Mouse (Mus musculus): ENCODE data around the gene Cdkn2a.

Cdkn2a gene

DNA sequence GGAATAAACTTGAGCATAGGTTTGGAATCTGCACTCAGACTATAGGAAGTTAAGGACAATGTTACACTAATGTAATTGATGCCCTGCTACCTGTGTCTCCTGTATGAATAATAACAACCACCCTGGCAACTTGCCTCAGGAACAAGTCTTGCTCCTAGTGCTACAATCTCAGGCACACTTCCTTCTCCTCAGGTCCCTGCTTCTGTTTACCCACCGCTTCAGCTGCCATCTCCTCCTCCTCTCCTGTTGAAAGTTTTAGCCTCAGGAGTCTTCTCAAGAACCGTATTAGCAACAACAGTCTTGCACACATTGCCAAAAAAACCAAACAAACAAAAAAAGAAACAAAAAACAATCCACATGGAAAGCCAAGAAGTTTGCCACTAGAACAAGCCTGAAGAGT, 14.8 kb downstream of the Cdkn2a start:
- in situ Hi-C loops (cut with MboI, MseI), result loop anchor here (25.0 kb wide), 2 partner anchors 417 to 1292 kb away; partner anchors contain the start of gene Ifna1

DNA sequence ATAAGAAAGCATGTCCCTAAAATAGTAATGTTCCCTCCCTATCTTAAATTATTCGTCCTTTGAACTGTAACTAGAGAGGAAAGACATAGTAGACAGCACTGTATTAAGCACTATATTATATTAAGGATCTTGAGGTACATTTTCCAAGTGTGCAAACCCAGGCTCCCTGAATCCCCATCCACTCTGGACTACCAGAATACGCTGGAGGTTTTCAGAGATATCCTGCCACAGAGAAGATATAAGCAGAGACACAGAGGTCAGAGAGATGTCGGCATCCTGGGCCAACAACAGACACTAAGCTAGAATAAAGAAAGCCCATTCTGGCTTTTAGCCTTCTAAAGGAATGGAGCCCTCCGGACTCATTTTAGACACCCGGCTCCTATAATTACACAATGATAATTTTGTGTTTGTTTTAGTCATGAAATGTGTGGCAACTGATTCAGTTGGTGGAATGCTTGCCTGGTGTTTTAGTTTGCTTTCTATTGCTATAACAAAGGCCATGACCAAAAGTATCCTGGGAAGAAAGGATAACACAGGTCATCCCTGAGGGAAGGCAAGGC, 17.0 kb downstream of the Cdkn2a start:
- in situ Hi-C loops (cut with MboI, MseI), result loop anchor here (25.0 kb wide), 2 partner anchors 415 to 1290 kb away; partner anchors contain the start of gene Ifna1

DNA sequence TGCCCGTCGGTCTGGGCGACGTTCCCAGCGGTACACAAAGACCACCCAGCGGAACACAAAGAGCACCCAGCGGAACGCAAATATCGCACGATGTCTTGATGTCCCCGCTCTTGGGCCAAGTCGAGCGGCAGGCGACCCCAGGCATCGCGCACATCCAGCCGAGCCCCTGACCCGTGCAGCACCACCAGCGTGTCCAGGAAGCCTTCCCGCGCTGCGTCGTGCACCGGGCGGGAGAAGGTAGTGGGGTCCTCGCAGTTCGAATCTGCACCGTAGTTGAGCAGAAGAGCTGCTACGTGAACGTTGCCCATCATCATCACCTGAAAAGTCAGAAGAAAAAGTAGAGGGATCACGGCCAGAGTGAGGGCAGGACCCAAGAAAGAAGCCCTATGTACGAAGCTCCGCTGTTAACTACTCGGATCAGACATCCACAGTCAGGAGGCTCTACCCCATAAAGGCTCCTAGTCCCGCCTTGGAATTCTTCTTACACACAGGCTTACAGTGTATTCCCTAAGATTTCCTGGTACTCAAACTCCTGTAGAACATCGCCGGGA, 17.7 kb downstream of the Cdkn2a start:
- in situ Hi-C loops (cut with MboI, MseI), result loop anchor here (25.0 kb wide), 2 partner anchors 414 to 1289 kb away; partner anchors contain the start of gene Ifna1

DNA sequence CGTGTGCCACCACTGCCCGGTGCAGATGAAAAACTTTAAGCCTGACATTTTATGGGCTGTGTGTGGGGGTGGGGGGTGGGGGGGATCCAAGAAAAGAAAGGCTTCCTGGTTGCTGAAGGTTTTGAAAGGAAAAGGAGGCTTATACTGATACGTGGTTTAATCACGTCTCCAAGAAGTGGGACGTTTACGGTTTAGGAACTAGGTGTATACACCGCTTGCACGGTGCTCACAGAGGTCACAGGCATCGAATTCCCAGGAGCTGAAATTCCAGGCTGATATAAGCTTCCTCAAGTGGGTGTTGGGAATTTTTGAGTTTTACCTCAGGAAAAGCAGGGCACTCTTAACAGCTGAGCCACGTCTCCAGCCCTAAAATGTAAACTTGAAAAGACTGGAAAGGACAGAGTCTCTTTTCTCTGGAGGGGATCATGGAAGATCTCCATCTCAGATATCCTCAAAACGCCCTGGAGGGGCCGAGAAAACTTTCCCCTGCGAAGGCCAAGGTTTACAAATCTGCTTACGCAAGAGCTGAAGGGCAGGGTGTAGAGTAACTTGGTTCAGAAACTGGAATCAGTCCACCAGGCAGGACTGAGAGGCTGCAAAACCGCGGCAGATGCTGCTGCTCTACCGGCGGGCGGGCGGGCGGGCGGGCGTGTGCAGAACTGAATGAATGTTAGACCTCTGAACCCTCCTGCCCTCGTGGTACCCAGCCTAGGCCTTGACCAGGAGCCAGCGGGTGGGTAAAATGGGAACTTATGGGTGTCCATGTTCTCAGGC, 18.5 kb downstream of the Cdkn2a start:
- in situ Hi-C loops (cut with MboI, MseI), result loop anchor here (25.0 kb wide), 2 partner anchors 414 to 1289 kb away; partner anchors contain the start of gene Ifna1

DNA sequence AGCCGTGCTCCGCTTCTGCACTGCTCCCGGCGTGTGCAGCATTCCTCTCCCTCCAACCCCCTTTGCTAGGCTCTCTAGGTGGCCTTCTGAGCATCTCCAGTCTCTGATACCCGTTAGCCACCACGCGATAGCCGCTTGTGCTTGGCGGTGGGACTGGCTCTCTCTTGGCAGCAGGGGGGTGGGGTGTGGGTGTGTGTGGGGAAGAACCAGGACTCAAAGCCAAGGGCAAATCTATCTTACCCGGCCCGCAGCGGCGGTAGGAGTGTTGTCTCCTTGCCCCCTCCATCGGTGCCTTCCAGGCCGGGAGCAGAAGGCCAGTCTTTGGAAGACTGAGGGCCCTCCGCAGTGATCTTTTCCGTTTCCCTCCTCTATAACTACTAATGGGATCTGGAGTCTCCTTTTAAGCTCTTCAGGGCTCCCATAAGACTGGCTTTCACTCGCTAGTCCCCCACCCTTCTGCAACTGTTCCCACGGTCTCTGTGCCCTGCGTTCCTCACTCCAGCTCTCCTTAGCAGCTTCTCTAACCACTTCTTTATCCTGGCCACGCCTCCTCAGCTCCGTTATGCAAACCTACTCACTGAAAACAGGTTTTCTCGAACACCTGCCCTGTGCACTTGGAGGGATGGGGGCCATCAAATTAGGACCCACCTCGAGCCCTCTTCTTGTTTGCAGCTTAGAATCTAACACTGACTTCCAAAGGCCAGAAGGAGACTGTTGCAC, 19.5 kb downstream of the Cdkn2a start:
- in situ Hi-C loops (cut with MboI, MseI), result loop anchor here (25.0 kb wide), 3 partner anchors 412 to 1288 kb away; partner anchors contain the start of genes Dmrta1 and Ifna1

DNA sequence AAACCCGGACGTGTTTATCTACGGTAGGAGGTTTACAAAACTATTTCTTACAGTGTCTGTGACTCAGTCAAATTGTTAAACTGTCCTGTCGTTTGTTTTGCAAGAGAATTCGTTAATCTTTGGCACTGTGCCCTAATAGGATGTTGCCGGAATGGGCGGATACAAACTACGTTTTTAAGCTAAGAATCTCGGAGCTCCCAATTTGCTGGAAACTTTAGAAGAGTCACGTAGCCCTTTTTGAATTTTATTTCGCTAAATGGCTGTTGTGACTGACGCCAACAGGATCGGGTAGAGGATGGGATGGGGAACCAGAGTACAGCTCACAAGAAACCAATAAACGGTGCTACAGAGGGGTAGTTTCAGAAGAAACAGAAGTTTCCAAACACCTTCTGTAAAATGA, 20.4 kb downstream of the Cdkn2a start:
- in situ Hi-C loops (cut with MboI, MseI), result loop anchor here (25.0 kb wide), 1 partner anchor 413 kb away; the partner anchor contains the start of gene Dmrta1

DNA sequence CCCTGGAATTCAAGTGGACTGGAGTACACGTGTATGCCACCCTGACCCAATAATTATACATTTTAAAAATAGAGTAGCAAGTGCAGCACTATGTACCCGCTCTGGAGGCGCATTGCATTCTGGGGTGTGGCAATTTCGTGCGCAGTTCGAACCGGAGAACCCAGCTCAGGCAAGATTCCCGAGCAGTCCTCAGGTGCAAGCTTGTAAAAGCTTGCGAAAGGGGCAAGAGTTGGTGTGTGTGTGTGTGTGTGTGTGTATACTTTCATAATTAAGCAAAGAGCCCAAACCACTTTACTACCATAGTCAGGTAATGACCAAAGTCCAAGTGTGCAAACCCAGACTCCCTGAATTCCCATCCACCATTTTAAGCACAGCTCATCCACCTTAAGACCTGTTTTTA, 20.9 kb downstream of the Cdkn2a start:
- in situ Hi-C loops (cut with MboI, MseI), result loop anchor here (25.0 kb wide), 1 partner anchor 414 kb away; the partner anchor contains the start of gene Dmrta1

DNA sequence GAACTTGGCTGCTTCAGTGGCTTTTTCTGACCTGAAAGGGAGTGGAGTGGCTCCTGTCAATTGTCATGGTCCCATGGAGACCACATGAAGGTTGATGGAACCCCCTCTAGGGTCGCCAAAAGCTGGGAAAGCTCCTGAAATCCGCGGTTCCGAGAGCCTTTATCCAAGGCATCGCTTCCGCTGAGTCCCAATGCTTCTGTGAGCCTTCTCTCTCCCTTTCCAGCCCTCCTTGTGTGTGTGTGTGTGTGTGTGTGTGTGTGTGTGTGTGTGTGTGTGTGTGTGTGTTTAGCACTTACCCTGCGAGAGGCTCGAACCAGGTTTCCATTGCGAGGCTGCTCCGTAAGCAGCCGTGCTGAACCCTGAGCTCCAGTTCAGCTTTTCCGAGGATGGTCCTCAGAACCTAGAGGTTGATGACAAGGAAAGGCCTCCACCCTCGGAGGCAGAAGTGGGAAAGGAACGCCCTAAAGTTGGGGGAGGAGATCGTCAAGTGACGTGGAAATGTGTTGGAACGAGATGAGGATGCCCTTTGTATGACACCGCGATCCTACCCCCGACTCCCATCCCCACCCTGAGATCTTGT, 21.4 kb downstream of the Cdkn2a start:
- in situ Hi-C loops (cut with MboI, MseI), result loop anchor here (25.0 kb wide), 1 partner anchor 414 kb away; the partner anchor contains the start of gene Dmrta1

DNA sequence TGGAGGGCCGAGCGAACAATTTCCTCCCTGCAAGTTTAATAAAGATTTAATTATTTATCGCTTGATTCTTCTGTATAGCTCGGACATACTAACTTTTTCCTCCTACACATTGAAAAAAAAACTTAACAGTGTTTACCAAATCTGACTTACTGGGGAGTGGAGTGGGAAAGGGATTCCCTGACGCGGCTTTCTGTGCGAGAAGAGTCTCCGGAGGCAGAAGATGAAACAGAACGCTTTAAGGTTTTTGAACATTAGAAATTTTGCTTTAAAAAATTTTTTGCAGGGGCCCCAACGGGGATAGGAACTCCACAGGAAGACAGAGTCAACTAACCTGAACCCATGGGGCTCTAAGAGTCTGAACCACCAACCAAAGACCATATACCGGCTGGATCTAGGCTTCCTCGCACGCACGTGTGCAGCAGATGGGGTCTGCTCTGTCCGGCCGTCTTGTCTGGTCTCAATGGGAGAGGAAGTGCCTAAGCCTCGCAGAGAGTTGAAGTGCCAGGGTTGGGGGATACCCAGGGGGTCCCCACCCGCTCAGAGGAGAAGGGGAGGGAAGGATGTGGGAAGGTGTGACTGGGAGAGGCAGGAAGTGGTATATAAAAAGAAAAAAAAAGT, 22.2 kb downstream of the Cdkn2a start:
- in situ Hi-C loops (cut with MboI, MseI), result loop anchor here (25.0 kb wide), 1 partner anchor 415 kb away; the partner anchor contains the start of gene Dmrta1

DNA sequence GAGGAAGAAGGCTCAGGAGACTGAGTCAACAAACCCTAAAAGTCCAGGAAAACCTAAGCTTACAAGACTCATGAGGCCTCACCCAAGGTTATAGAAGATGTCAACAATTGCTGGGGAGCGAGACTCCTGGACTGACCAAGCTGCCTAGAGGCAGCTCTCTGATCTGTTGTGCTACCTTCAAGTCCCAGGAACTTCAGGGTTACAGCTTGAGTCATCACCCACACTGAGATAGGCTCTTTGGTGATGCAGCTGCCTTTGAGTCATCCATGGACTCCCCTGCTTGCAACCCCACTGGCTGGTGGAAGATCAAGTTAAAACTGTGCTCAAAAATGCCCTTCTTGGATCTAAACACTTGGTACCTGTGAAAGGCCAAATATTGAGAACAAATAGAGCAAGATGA, 36.7 kb downstream of the Cdkn2a start:
- in situ Hi-C loops (cut with MboI, MseI), result loop anchor here (25.0 kb wide), 1 partner anchor 430 kb away; the partner anchor contains the start of gene Dmrta1

DNA sequence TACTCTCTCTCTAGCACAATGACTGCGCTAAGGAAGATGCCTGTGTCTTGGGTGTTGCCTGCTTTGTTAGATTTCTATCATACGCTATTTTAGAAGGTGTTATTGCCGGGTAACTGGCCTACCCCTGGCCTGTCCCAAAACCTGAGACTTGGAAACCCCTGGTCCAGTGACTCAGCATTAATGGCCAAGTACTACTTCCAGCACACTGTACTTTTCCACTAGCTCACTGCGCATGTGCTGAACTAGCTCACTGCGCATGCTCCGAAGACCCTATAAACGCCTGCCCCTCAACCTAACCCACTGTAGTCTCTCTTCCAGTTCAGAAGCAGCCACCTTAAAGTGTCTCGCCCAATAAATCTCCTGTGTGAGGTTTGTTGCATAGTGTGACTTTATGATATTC, 60.0 kb downstream of the Cdkn2a start:
- in situ Hi-C loops (cut with MboI, MseI), result no loop called here

Measured in T-helper 2 cell (primary cell).